Mouse (Mus musculus) MEL (cell line): ENCODE results near the gene Obp2a. TPM values are rescaled to one million over a fixed set of nuclear protein-coding genes. Genes with fewer than 3 reads are reported as not detected.

ENCODE experiments used
- DNase-seq: peaks from one replicate; pipeline ENCODE4 v3.0.0; 2011; ENCODE audit warnings: low read depth, low spot score
- H3K27ac ChIP-seq: 2 replicates; pipeline ENCODE4 v1.5.1; 2012; ENCODE audit warnings: low read depth, mild to moderate bottlenecking, control low read depth, low read length, moderate library complexity; ENCODE audit not compliant: control insufficient read depth
- H3K27me3 ChIP-seq, 2 experiments: fragments of 150-350 bp in 1 of 2; sonication (generic) in 1 of 2; 2 replicates each; pipeline ENCODE4 v1.6.1; 2012; ENCODE audit warnings: low read length in 2 of 2, mild to moderate bottlenecking in 2 of 2, improper control_type of control experiment in 1 of 2, moderate library complexity in 1 of 2; ENCODE audit not compliant: insufficient read depth in 2 of 2, control insufficient read depth in 1 of 2
- H3K36me3 ChIP-seq, 2 experiments: 2 replicates each; pipeline ENCODE4 v1.6.1; 2012 to 2014; ENCODE audit warnings: low read length in 2 of 2, improper control_type of control experiment in 1 of 2, inconsistent platforms in 1 of 2, mild to moderate bottlenecking in 1 of 2; ENCODE audit not compliant: insufficient read depth in 2 of 2, control insufficient read depth in 1 of 2
- H3K4me1 ChIP-seq, 2 experiments: fragments of 150-350 bp in 1 of 2; sonication (generic) in 1 of 2; 2 replicates each; pipeline ENCODE4 v1.6.1; 2012; ENCODE audit warnings: low read length in 2 of 2, improper control_type of control experiment in 1 of 2, mild to moderate bottlenecking in 1 of 2; ENCODE audit not compliant: insufficient read depth in 2 of 2, control insufficient read depth in 1 of 2
- H3K4me3 ChIP-seq, 2 experiments: fragments of 150-350 bp in 1 of 2; sonication (generic) in 1 of 2; 2 replicates each; pipeline ENCODE4 v1.5.1; 2012; ENCODE audit warnings: low read depth in 2 of 2, low read length in 2 of 2, mild to moderate bottlenecking in 2 of 2, moderate library complexity in 2 of 2, control low read depth in 1 of 2, improper control_type of control experiment in 1 of 2; ENCODE audit not compliant: control insufficient read depth in 1 of 2, insufficient read depth in 1 of 2
- H3K79me2 ChIP-seq: 2 replicates; pipeline ENCODE4 v1.6.1; 2012; ENCODE audit warnings: mild to moderate bottlenecking, low read length, moderate library complexity; ENCODE audit not compliant: control insufficient read depth, poor library complexity, insufficient read depth
- H3K9ac ChIP-seq: 2 replicates; pipeline ENCODE4 v1.6.1; 2012; ENCODE audit warnings: low read depth, mild to moderate bottlenecking, control low read depth, low read length, moderate library complexity; ENCODE audit not compliant: control insufficient read depth, poor library complexity, severe bottlenecking
- H3K9me3 ChIP-seq: fragments of 150-350 bp; sonication (generic); replicated peaks from 2 replicates; pipeline ENCODE4 v1.6.1; 2012; ENCODE audit warnings: mild to moderate bottlenecking, low read length, improper control_type of control experiment, moderate library complexity; ENCODE audit not compliant: insufficient read depth
- CHD1 ChIP-seq: IDR thresholded peaks from 2 replicates; pipeline ENCODE4 v1.6.1; 2012; ENCODE audit warnings: low read depth, mild to moderate bottlenecking, inconsistent platforms, low read length, improper control_type of control experiment
- CHD2 ChIP-seq: IDR thresholded peaks from 2 replicates; pipeline ENCODE4 v1.6.1; 2011; ENCODE audit warnings: low read length, improper control_type of control experiment
- E2F4 ChIP-seq: IDR thresholded peaks from 2 replicates; pipeline ENCODE4 v1.6.1; 2011; ENCODE audit warnings: low read depth, low read length, improper control_type of control experiment, borderline replicate concordance
- ETS1 ChIP-seq: IDR thresholded peaks from 2 replicates; pipeline ENCODE4 v1.6.1; 2012; ENCODE audit warnings: low read depth, mild to moderate bottlenecking, inconsistent platforms, low read length, improper control_type of control experiment, moderate library complexity
- GABPA ChIP-seq: IDR thresholded peaks from 2 replicates; pipeline ENCODE4 v1.6.1; 2012; ENCODE audit warnings: low read depth, mild to moderate bottlenecking, inconsistent platforms, low read length, improper control_type of control experiment, moderate library complexity
- HCFC1 ChIP-seq: IDR thresholded peaks from 2 replicates; pipeline ENCODE4 v1.6.1; 2012; ENCODE audit warnings: low read depth, mild to moderate bottlenecking, inconsistent platforms, low read length, improper control_type of control experiment, moderate library complexity
- KAT2A ChIP-seq: conservative IDR thresholded peaks from 2 replicates; pipeline ENCODE4 v1.6.1; 2012; ENCODE audit warnings: low read depth, low read length, improper control_type of control experiment, inconsistent platforms
- MAZ ChIP-seq: IDR thresholded peaks from 2 replicates; pipeline ENCODE4 v1.6.1; 2012; ENCODE audit warnings: low read depth, mild to moderate bottlenecking, inconsistent platforms, low read length, improper control_type of control experiment
- MEF2A ChIP-seq: IDR thresholded peaks from 2 replicates; pipeline ENCODE4 v1.6.1; 2014; ENCODE audit warnings: low read depth, mild to moderate bottlenecking, inconsistent platforms, low read length, improper control_type of control experiment; ENCODE audit not compliant: poor library complexity, insufficient replicate concordance, severe bottlenecking; ENCODE audit errors: extremely low read depth
- MXI1 ChIP-seq: IDR thresholded peaks from 2 replicates; pipeline ENCODE4 v1.6.1; 2011; ENCODE audit warnings: mild to moderate bottlenecking, low read depth, low read length, improper control_type of control experiment
- MYB ChIP-seq: IDR thresholded peaks from 2 replicates; pipeline ENCODE4 v1.6.1; 2011; ENCODE audit warnings: mild to moderate bottlenecking, low read depth, low read length, improper control_type of control experiment
- MYC ChIP-seq: IDR thresholded peaks from 2 replicates; pipeline ENCODE4 v1.6.1; 2011; ENCODE audit warnings: low read depth, mild to moderate bottlenecking, low read length, improper control_type of control experiment, moderate library complexity
- NRF1 ChIP-seq: IDR thresholded peaks from 2 replicates; pipeline ENCODE4 v1.6.1; 2014; ENCODE audit warnings: low read depth, mild to moderate bottlenecking, inconsistent platforms, low read length, improper control_type of control experiment, moderate library complexity; ENCODE audit not compliant: poor library complexity, insufficient read depth, severe bottlenecking
- POLR2AphosphoS2 ChIP-seq: IDR thresholded peaks from 2 replicates; pipeline ENCODE4 v1.6.1; 2011; ENCODE audit warnings: low read length, improper control_type of control experiment
- POLR2AphosphoS5 ChIP-seq: IDR thresholded peaks from 2 replicates; pipeline ENCODE4 v1.6.1; 2012; ENCODE audit warnings: low read depth, borderline replicate concordance, mild to moderate bottlenecking, inconsistent platforms, low read length, moderate library complexity, mixed read lengths
- RAD21 ChIP-seq: IDR thresholded peaks from 2 replicates; pipeline ENCODE4 v1.6.1; 2011; ENCODE audit warnings: mild to moderate bottlenecking, low read depth, low read length, improper control_type of control experiment
- RCOR1 ChIP-seq: IDR thresholded peaks from 2 replicates; pipeline ENCODE4 v1.6.1; 2012; ENCODE audit warnings: low read depth, mild to moderate bottlenecking, inconsistent platforms, low read length, improper control_type of control experiment
- SIN3A ChIP-seq: IDR thresholded peaks from 2 replicates; pipeline ENCODE4 v1.6.1; 2012; ENCODE audit warnings: low read length, improper control_type of control experiment, inconsistent platforms
- TAL1 ChIP-seq: IDR thresholded peaks from 2 replicates; pipeline ENCODE4 v1.6.1; 2012; ENCODE audit warnings: mild to moderate bottlenecking, inconsistent platforms, low read length, moderate library complexity, mixed read lengths
- TBP ChIP-seq: IDR thresholded peaks from 2 replicates; pipeline ENCODE4 v1.8.0; 2011; ENCODE audit warnings: low read depth, low read length, improper control_type of control experiment
- UBTF ChIP-seq: IDR thresholded peaks from 2 replicates; pipeline ENCODE4 v1.6.1; 2012; ENCODE audit warnings: low read depth, mild to moderate bottlenecking, inconsistent platforms, low read length, improper control_type of control experiment, moderate library complexity, borderline replicate concordance; ENCODE audit not compliant: insufficient read depth
- USF1 ChIP-seq: IDR thresholded peaks from 2 replicates; pipeline ENCODE4 v1.6.1; 2014; ENCODE audit warnings: low read depth, mild to moderate bottlenecking, inconsistent platforms, low read length, improper control_type of control experiment, moderate library complexity
- ZC3H11A ChIP-seq: IDR thresholded peaks from 2 replicates; pipeline ENCODE4 v1.6.1; 2012; ENCODE audit warnings: low read depth, mild to moderate bottlenecking, inconsistent platforms, low read length, improper control_type of control experiment
- ZKSCAN1 ChIP-seq: IDR thresholded peaks from 2 replicates; pipeline ENCODE4 v1.6.1; 2012; ENCODE audit warnings: low read depth, mild to moderate bottlenecking, inconsistent platforms, low read length, improper control_type of control experiment, moderate library complexity
- ZMIZ1 ChIP-seq: IDR thresholded peaks from 2 replicates; pipeline ENCODE4 v1.6.1; 2012; ENCODE audit warnings: low read depth, mild to moderate bottlenecking, inconsistent platforms, low read length, improper control_type of control experiment, moderate library complexity
- ZNF384 ChIP-seq: IDR thresholded peaks from 2 replicates; pipeline ENCODE4 v1.6.1; 2012; ENCODE audit warnings: low read depth, mild to moderate bottlenecking, inconsistent platforms, low read length, improper control_type of control experiment
- polyA plus RNA-seq, 2 experiments: library from polyadenylated mRNA; stranded (reverse) in 1 of 2; unstranded in 1 of 2; fragments of >175 nt in 1 of 2; fragments of >200 nt in 1 of 2; gene quantifications; 2 replicates each; pipeline versions ENCODE4 v1.2.1 to v1.2.4; 2012; ENCODE audit warnings: low replicate concordance in 2 of 2, low read depth in 1 of 2; ENCODE audit not compliant: insufficient read length in 2 of 2, insufficient read depth in 1 of 2, missing spikeins in 1 of 2
- total RNA-seq: library from RNA; depleted of rRNA; stranded (reverse); fragments of 300-350 nt; gene quantifications from 2 replicates; pipeline ENCODE4 v1.2.3, GENCODE M21; 2012

Gene Obp2a
- total and polyA plus RNA-seq, 3 experiments: not detected

DNA sequence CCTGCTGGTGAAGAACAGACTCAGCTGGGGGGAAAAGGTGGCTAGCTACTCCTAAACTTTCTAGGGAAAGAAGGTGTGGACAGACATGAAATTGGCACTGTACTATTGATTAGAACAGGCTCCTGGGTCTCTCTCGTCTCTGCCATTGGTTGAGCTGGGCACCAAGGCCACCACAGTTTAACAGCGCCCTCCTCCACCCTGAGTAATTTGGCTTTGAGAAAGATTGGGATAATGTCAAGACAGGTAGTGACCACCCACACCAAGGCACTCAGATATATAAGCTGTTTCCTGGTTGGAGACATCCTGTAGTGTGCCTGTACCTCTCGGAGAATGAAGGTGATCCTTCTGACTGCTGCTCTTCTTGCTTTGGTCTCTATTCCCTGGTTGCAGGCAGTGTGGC is 23.4 kb upstream of the Obp2a start, which contains the start of gene Lcn6:
Gene Lcn6, plus strand, starts transcription at position 301 of the 400 bp plus-strand sequence.
- Histone ChIP-seq H3K79me2 (no peaks in the 10 kb centered on the region; the same call in 1 of the 2 replicates), H3K27ac (no peak within 1 kb of the TSS), H3K36me3 (no peaks in the 10 kb centered on the region), H3K4me3 (no peak within 1 kb of the TSS), H3K9ac (no peak within 1 kb of the TSS), H3K9me3 (no peaks in the 10 kb centered on the region), H3K4me1 (no peaks in the 10 kb centered on the region), H3K27me3 (no peaks in the 10 kb centered on the region)
- no peak for TF ChIP-seq CHD1
- no peak for TF ChIP-seq SIN3A
- TF ChIP-seq ETS1: no peak
- TF ChIP-seq POLR2AphosphoS5: no peak
- no peak for TF ChIP-seq HCFC1
- no peak for TF ChIP-seq ZMIZ1
- no peak for TF ChIP-seq NRF1
- TF ChIP-seq ZKSCAN1: no peak
- TF ChIP-seq MAZ: no peak
- TF ChIP-seq E2F4: no peak
- no peak for TF ChIP-seq MXI1
- TF ChIP-seq ZC3H11A: no peak
- DNase-seq: no peak

DNA sequence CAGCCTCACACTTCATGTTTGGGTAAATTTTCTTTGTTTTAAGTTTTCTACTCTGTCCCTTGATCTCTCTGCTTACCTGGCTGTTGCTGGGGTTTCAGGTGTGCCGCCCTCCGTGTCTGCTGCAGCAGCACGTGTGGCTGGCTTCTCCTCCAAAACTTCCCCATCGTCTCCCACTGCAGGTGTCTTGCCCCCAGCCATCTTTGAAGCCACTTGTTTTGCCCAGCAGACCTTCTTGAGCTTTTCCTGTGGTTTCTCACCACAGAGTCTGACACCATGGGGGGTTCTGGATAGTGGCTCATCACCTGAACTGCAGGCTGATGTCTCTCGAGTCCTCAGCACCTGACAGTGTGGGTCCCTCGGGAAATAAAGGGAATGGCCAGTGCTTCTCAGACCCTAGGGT is 20.3 kb upstream of the Obp2a start:
- no peaks in the 10 kb centered on the region for H3K9me3 ChIP-seq
- no peak for DNase-seq
- no peaks in the 10 kb centered on the region for H3K36me3 ChIP-seq
- H3K4me1 ChIP-seq: no peaks in the 10 kb centered on the region
- no peak overlapping the region for H3K4me3 ChIP-seq
- no peaks in the 10 kb centered on the region for H3K27me3 ChIP-seq
- no peak overlapping the region for H3K27ac ChIP-seq
- no peak for TF ChIP-seq MYB
- TF ChIP-seq MEF2A: no peak
- TF ChIP-seq GABPA: no peak
- no peak for TF ChIP-seq ZC3H11A
- TF ChIP-seq RAD21: no peak
- TF ChIP-seq POLR2AphosphoS5: no peak
- TF ChIP-seq CHD2: no peak
- no peak for TF ChIP-seq ZNF384
- no peak for TF ChIP-seq KAT2A
- no peak for TF ChIP-seq USF1
- TF ChIP-seq POLR2AphosphoS2: no peak
- no peak for TF ChIP-seq UBTF
- no peak for TF ChIP-seq RCOR1
- TF ChIP-seq SIN3A: no peak
- no peak for TF ChIP-seq TAL1
- TF ChIP-seq MYC: no peak
- no peak for TF ChIP-seq MAZ
- TF ChIP-seq TBP: no peak
- no peak for TF ChIP-seq CHD1
- no peak for TF ChIP-seq MXI1
- H3K9ac ChIP-seq: no peak overlapping the region
- no peaks in the 10 kb centered on the region; the same call in 1 of the 2 replicates for H3K79me2 ChIP-seq
